Mouse (Mus musculus): ENCODE results near the gene Stx12. TPM values are rescaled to one million over a fixed set of nuclear protein-coding genes. Genes with fewer than 3 reads are reported as not detected.

The Stx12 gene
- total RNA-seq, 2 experiments from 2014 or later, result 101 to 110 TPM

DNA sequence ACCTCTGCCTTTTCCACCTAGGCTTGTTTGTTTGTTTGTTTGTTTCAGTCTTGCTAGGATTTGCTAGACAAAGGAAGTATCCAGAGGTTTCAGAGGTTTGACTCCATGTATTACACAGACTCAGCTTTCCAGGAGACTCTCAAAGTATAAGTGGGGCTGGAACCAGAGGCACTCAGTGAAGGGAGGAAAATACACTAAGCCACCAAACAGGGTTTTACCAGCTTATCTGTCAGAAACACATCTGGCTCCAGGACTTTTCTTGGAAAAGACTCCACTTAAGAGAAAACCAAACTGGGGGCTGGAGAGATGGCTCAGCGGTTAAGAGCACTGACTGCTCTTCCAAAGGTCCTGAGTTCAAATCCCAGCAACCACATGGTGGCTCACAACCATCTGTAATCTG, 23.4 kb downstream of the Stx12 start:
- intact Hi-C loops (cut with DNase I), result no loop called here
- Histone ChIP-seq H3K27ac (no peak overlapping the region), H3K4me3 (no peak overlapping the region)
- DNase-seq (ENCODE audit: extremely low spot score in 1 of 2, low spot score in 2 of 2), result no peak
- TF ChIP-seq CTCF (IDR thresholded peaks at IDR 0.05), result no peak

DNA sequence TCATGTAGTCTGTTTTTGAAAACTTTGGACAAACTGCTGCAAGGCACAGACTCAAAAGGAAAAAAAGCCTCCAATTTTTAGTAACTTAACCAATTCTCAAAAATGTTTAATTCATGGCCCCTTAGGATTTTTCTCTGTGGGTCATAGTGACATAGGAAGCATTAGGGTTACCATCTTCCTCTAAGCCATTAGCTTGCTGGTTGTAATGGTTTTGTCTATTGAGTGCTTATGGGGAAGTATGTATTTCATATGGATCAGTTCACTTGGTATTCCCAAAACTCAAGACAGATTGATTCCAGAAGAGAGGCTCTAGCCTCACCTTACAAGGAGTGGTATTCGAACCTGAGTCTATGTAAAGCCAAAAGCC, 40.6 kb downstream of the Stx12 start:
- Histone ChIP-seq H3K27ac (peak overlapping the region; percentile 94), H3K4me3 (peak overlapping the region; percentile 69)
- DNase-seq (ENCODE audit: extremely low spot score in 1 of 2, low spot score in 2 of 2), result no peak
- TF ChIP-seq CTCF (IDR thresholded peaks at IDR 0.05), result no peak
- intact Hi-C loops (cut with DNase I), result loop anchor here (1.0 to 5.0 kb wide), 3 partner anchors 41 to 79 kb away; partner anchors contain the start of genes Fam76a, Rpa2 and Stx12

DNA sequence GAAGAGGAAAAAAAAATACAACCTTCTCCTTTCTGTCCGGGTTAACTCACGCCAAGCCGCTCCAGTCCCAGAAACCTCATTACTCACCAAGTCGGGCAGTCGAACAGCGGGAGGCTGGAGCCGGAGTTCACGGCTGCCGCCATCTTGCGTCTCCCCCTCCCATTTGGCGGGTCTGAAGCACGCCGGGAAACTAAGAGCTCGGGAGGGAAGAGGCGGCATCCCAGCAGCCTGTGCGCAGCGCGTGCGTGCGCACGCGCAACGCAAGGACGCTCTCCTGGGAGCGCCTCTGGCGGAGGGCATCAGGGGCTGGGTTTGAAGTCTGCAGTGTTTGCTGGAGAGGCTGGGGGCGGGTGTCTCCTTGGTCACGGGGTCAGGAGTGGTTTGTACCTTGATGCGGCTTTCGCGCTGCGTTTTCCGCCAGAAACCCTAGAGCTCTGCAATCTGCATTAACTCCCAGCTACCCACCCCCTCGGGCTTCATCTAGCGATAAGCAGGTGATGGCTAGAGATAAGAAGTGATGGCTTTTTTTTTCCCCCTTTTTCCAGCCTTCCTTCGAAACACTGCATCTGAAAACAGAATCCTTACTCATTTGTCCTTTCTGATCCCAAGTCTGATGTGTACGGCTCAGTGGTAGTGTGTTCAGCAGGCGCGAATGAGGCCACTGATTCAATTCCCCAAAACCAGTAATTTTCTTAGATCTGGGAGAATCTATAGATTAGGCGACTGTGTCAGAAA, 41.2 kb downstream of the Stx12 start, which contains the start of gene Ppp1r8:
TSS of gene Ppp1r8 (minus strand) at position 200 of the 735 bp plus-strand sequence.
- peak; percentile 47 for TF ChIP-seq CTCF (IDR thresholded peaks at IDR 0.05)
- intact Hi-C loops (cut with DNase I), result loop anchor here (1.0 to 5.0 kb wide), 3 partner anchors 41 to 79 kb away; partner anchors contain the start of genes Fam76a, Rpa2 and Stx12
- H3K27ac ChIP-seq, result peak within 1 kb of the TSS; percentile 94

DNA sequence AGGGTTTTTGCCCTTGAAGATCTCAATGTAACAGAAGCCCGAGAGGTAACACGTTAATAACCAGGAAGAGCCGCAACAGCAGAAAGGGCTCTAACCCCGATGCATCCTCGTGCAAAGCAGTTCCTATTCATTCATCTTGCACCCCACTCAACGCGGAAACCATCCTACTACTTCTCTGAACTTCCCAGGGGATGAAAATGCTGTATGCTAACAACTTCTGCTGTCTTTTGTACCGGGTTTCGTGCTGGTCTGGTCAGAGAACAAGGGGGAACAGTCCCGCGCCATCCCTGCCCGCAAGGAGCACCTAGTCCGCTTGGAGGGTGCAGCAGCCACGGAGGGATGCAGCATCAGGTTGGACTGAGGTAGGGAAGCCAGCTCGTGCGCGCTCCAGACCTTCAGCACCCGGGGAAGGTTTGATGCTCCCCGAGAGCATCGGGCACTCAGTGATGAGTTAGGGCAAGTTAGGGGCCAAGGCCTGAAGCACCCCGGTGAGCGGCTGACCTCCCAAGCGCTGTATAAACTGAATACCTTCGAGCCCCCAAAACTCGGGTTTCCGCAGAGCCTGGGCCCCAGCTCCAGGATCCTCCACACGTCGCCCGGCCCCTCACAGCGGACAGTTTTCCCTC, 41.9 kb downstream of the Stx12 start:
- peak; percentile 18 to 29 for DNase-seq (ENCODE audit: extremely low spot score in 1 of 2, low spot score in 2 of 2)
- intact Hi-C loops (cut with DNase I), result loop anchor here (5.0 kb wide), 2 partner anchors 75 to 80 kb away; partner anchors contain the start of genes Fam76a and Rpa2
- peak overlapping the region; percentile 94 for H3K27ac ChIP-seq
- no peak for TF ChIP-seq CTCF (IDR thresholded peaks at IDR 0.05)
- peak overlapping the region; percentile 69 for H3K4me3 ChIP-seq

More for the DNA sequence above, 41.2 kb downstream of the Stx12 start, which contains the start of gene Ppp1r8:
- peak within 1 kb of the TSS; percentile 69 for H3K4me3 ChIP-seq
- DNase-seq (ENCODE audit: extremely low spot score in 1 of 2, low spot score in 2 of 2), result peak; percentile 88 to 91

DNA sequence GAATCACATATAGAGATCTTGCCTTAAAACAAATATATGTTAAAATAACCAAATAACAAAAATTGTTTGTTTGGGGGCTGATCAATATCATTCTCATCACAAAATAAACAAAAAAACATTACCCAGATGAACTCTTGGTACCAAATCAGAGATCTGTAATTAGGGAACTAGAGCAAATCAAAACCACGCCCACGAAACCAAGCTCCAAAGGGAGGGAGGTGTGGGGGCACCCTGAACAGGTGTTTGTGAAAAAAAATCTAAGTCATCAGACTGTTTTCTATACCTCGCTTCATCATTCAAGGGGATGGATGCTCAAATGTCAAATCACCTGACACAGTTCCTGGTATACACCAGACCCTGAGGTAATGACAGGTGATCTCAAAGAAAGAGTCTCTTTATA, 42.8 kb downstream of the Stx12 start:
- no peak for TF ChIP-seq CTCF (IDR thresholded peaks at IDR 0.05)
- Histone ChIP-seq H3K4me3 (peak overlapping the region; percentile 69), H3K27ac (peak overlapping the region; percentile 94)
- DNase-seq (ENCODE audit: extremely low spot score in 1 of 2, low spot score in 2 of 2), result no peak
- intact Hi-C loops (cut with DNase I), result loop anchor here (5.0 kb wide), 2 partner anchors 74 to 81 kb away; partner anchors contain the start of genes Fam76a and Rpa2

DNA sequence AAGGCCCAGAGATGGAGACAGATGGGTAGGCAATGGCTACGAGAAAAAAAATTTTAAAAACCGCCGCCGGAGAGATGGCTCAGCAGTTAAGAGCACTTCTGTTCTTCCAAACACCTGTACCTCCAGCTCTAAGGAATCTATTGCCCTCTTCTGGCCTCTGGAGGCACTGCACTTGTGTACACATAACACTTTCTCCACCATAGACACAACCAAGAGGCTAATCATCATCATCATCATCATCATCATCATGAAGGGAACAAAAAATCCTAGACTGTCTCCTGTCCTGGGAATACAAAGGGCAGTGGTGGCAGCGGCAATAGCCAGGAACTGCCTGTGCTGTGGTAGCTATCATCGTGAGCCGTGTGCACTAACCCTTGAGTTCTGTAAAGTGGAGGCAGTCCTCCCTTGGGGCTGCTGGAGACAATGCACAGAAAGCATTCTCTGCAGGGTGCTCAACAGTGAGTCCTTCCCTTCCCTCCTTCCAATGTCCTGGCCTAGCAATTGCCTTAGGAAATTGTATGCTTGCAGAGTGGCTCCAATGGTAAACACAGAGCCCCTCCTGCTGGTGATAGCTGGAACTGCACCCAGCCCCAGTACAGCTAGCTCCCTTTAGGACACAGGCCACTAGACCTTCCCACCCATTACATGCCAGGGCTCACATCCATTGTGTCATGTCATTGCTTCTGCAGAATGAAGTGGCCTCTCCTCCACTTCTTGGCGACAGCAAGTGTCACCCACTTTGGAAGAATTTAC, 60.5 kb downstream of the Stx12 start:
- peak; percentile 64 for TF ChIP-seq CTCF (IDR thresholded peaks at IDR 0.05)
- no peak overlapping the region for H3K4me3 ChIP-seq
- H3K27ac ChIP-seq, result no peak overlapping the region
- intact Hi-C loops (cut with DNase I), result loop anchor here (1.0 kb wide), 1 partner anchor 47 kb away; no protein-coding TSS in a partner anchor
- DNase-seq (ENCODE audit: extremely low spot score in 1 of 2, low spot score in 2 of 2), result peak; percentile 43 to 71

DNA sequence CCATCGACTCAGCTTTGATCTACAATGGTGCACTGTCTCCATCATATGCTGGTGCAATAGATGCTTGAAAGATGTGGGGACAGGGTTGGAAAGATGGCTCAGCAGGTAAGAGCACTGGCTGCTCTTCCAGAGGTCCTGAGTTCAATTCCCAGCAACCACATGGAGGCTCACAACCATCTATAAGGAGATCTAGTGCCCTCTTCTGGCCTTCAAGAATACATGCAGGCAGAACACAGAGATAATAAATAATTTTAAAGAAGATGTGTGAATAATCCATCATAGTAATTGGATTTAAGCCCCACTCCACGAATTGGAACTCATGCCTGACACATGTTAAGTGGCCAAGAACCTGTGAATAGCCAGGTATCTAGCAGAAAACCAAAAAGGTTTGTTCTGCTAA, 65.9 kb downstream of the Stx12 start:
- TF ChIP-seq CTCF (IDR thresholded peaks at IDR 0.05), result peak; percentile 11
- Histone ChIP-seq H3K27ac (no peak overlapping the region), H3K4me3 (no peak overlapping the region)
- DNase-seq (ENCODE audit: extremely low spot score in 1 of 2, low spot score in 2 of 2), result no peak
- intact Hi-C loops (cut with DNase I), result no loop called here

DNA sequence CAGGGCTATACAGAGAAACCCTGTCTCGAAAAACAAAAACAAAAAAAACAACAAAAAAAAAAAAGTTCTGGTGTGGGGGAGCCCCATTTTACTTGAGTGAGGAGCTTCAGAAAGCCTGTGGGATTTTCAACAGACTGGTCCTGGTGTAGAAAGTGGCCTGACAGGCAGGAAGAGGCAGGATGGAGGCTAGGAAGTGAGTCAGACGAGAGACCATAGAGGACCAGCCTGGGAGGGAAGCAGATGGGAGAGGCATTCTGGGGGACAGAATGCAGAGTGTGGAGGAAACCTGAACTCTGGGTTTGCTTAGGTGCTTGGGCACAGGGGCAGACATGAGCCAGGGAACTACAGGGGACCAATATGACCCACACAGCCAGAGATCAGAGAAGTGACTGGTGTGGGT, 67.5 kb downstream of the Stx12 start:
- intact Hi-C loops (cut with DNase I), result no loop called here
- Histone ChIP-seq H3K27ac (no peak overlapping the region), H3K4me3 (no peak overlapping the region)
- TF ChIP-seq CTCF (IDR thresholded peaks at IDR 0.05), result no peak
- DNase-seq (ENCODE audit: extremely low spot score in 1 of 2, low spot score in 2 of 2), result no peak

DNA sequence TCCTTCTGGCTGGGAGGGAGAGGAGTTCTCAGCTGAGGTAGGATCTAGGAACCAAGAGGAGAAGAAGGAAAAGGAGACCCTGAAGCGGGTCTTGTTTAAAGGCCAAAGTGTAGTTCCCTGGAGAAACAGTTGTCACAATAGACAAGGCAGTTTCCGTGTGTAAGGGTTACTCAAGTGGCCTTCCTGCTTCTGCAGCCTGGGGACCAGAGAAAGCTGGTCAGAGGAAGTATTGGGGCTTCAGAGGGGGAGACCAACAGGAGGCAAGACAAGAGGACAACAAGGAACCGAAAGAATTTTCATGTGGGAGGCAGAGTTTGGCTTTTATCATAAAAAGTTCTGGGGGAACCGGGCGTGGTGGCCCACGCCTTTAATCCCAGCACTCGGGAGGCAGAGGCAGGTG, 67.9 kb downstream of the Stx12 start:
- no peak for DNase-seq (ENCODE audit: extremely low spot score in 1 of 2, low spot score in 2 of 2)
- no peak overlapping the region for H3K27ac ChIP-seq
- H3K4me3 ChIP-seq, result no peak overlapping the region
- intact Hi-C loops (cut with DNase I), result no loop called here
- TF ChIP-seq CTCF (IDR thresholded peaks at IDR 0.05), result no peak

DNA sequence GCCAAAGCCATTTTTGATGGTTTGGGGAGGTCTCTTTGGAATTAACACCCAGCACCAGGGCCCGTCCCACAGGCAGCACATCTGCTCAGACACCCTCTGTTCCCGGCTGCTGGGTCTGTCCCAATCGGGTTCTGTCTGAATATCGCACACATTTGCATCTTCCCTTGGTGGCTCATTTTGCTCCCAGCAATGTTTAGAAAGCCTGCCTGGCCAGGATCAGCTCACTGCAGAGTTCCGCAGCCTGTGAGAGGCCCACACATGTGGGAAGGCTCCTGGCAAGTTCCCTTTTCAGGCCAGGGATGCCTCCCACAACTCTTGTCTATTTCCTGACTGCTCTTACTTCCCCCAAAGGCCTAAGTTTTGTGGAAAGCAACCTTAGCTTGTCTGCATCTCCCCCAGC, 74.7 kb downstream of the Stx12 start:
- intact Hi-C loops (cut with DNase I), result no loop called here
- peak overlapping the region; percentile 86 for H3K27ac ChIP-seq
- no peak for TF ChIP-seq CTCF (IDR thresholded peaks at IDR 0.05)
- H3K4me3 ChIP-seq, result no peak overlapping the region
- DNase-seq (ENCODE audit: extremely low spot score in 1 of 2, low spot score in 2 of 2), result peak; percentile 34 to 63

DNA sequence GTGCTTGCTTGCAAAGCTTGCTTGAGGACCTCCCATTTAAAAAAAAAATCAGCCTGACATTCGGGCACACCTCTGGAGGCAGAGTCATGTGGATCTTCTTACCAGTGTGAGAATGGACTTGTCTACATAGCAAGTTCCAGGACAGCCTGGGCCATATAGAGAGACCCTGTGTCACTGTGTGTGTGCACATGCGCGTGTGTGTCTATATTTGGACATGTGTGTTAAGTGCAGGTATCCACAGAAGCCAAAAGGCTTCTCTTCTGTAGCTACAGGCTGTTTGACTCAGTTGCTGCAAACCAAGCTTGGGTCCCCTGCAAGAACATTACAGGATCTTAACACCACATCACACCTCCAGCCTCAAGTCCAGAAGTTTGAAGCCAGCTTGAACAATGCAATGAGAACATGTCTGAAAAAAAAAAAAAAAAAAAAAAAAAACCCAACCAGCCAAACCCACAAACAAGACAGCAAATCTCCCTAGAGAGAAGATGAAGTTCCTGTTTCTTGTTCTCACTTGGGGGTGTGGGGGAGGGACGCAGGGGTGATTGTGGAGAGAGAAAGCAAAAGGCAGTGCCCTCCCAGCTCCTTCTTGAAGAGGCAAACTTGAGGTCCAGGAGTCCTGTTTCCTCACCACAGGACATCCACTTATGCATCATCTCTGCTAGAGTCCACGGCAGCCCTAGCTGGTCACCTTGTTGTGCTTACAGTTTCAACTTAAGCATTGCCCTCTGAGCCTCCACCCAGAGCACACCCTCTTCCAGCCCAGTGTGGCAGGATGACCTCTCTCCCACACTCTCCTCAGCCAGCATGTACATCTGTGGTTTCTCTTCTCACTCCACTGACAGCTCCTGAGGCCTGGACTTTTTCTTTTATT, 76.3 kb downstream of the Stx12 start:
- H3K27ac ChIP-seq, result peak overlapping the region; percentile 86
- no peak for TF ChIP-seq CTCF (IDR thresholded peaks at IDR 0.05)
- DNase-seq (ENCODE audit: extremely low spot score in 1 of 2, low spot score in 2 of 2), result no peak
- H3K4me3 ChIP-seq, result no peak overlapping the region
- intact Hi-C loops (cut with DNase I), result no loop called here

Measured in left cerebral cortex, adult 2 months (tissue).